Mouse (Mus musculus) layer of hippocampus, adult 9-10 months (tissue): ENCODE measurements at regions not wholly inside any gene's neighbourhood (a gene's known extent, or its start where the extent isn't known, plus 50 kb on each side); places are given as distances from the start of the nearest gene placed in this dataset.
"Not testable (repeated sequence)": the region's sequence is repeated elsewhere in the genome, so short reads cannot be mapped to it uniquely, and the experiment has no call there.

Experiments used
- DNase-seq: peaks from one replicate; pipeline ENCODE4 v3.0.0; 2022; ENCODE audit warnings: low spot score

- DNase-seq: no peak
Observed at GRCm38 (mm10) chr17:4024384-4024783, 328.3 kb upstream of the Nox3 start.

- no peak for DNase-seq
Observed at GRCm38 (mm10) chr17:4029202-4029601, 333.1 kb upstream of the Nox3 start.

GRCm38 (mm10) chr17:4034816-4035360, 338.8 kb upstream of the Nox3 start:
- no peak for DNase-seq

DNA sequence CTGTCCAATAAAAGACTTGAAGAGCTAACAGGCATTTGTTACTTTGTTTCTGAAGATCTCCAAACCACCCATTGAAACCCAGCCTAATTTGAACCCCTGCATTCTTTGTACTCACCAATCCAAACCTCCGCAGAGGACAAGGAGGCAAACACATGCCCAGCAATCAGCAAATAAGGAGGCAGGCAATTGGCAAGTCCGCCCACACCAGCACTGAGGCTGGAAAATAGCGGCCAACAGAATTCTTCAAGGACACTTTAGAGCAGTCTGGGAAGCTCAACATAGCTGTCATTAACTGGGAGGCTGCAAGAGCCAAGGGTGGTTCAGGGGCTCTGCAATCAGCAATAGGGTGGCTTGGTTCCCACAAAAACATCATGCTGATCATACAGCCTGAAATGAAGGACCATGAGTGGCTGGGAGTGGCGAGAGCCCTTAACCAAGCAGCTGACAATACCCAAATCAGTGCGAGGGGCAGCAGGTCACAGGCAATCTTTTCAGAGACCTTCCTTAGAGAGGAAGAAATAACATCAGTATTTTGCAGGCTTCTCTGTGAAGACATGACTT, 344.1 kb upstream of the Nox3 start:
- no peak for DNase-seq

GRCm38 (mm10) chr17:4060186-4060585, 364.1 kb upstream of the Nox3 start:
- not testable (repeated sequence) for DNase-seq

- DNase-seq: no peak
Observed at GRCm38 (mm10) chr17:4073381-4073780, 377.3 kb upstream of the Nox3 start.

DNA sequence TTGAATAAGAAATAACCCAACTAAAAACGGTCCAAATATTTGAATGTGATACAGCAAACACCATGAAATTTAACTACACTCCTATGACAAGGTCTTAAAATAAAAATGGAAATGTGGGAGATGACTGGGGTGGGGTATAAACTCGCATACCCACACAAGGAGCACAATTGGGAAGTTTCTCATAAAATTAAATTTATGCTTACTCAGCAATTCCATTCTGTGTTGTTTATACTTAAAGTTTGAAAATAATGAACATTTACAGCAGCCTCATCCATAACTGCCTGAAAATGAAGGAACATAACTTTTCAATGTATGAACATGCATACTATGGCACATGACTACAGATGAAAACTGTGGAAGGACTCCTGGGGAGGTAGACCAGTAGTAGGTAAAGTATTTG, 384.5 kb upstream of the Nox3 start:
- no peak for DNase-seq

DNA sequence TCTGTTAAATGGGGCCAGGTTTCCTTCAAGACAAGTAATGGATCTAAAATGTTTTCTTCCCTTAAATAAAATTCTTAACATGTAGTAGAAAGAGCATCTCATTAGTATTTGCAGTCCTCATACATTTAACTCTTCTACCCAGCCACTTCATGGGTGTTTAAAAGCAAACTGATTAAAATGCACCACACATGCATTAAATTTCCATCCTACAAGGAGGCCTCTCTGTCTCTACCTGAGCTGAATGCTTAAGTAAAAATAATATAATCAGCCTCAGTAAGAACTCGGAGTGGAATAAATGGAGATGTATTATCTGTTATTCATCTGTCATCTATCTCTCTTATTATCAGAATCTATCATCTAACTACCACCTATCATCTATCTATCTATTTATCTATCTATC, 398.6 kb upstream of the Nox3 start:
- DNase-seq: no peak

GRCm38 (mm10) chr17:4103321-4103720, 407.3 kb upstream of the Nox3 start:
- no peak for DNase-seq

DNA sequence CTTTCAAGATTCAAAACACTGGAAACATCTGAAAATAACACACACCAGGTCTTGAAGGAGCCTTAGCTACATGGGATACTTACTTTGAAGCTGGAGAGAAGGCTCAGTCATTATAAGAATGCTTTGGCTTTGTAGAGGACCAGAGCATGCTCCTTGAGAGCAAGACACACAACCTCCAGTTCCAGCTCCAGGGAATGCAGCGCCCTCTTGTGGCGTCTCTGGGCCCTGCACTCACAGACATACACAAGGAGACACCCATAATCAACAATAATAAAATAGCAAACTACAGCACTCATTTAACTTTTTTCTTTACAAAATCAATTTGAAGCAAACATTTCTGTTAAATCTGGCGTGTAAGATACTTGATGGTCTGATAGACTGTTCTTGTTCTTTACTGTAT, 413.2 kb upstream of the Nox3 start:
- no peak for DNase-seq

GRCm38 (mm10) chr17:4113021-4113420, 417.0 kb upstream of the Nox3 start:
- DNase-seq: no peak

GRCm38 (mm10) chr17:4116476-4116875, 420.4 kb upstream of the Nox3 start:
- no peak for DNase-seq

GRCm38 (mm10) chr17:4133678-4134077, 437.6 kb upstream of the Nox3 start:
- DNase-seq: no peak

DNA sequence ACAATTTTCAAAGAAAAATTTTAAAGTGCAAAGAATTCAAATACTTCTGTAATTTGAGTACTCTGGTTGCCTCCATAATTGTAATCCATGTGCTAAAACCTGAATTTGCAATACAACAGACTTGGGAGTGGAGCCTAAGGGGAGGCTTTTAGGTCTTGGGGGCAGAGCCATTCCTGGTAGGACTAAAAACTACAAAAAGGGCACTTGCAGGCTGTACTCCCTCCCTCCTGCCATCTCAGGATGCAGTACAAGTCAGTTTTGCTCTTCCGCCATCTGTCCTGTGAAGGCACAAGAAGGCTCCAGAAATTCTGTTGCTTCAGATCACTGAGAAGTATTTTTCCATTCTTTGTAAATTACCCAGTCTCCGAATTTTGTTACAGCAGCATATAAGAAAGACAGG, 467.4 kb upstream of the Nox3 start:
- no peak for DNase-seq

- no peak for DNase-seq
Observed at GRCm38 (mm10) chr17:4173951-4174361, 477.9 kb upstream of the Nox3 start.

- DNase-seq: no peak
Observed at GRCm38 (mm10) chr17:4175006-4175405, 478.9 kb upstream of the Nox3 start.

- no peak for DNase-seq
Observed at GRCm38 (mm10) chr17:4176524-4176923, 480.5 kb upstream of the Nox3 start.

DNA sequence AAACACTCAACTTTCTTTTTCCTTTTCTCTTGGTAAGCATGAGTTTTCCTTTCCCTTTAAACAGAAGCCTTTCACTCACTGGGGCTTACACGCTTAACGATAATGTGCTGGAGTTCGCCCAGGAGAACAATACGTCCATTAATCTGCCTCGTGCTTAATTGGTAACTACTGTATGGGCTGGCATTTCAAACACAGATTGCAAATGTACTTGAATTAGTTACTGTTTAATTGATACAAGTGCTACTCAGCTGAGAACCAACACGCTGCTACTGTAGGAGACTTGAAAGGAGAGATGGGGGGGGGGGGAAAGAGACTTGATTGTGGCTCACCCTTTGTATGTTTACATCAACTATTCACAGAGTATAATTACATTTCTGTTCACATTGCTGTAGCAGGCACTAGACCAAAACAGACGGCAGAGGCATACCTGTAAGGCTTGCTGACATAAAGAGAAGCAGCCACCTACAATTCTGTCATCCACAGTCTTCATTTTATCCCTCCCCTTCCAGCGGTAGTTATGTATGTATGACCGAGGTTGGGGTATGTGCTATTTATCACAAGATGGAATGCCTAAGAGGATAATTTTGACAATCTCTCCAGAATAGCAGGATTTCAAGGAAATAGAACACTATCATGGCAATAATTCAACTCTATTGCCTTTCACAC, 481.6 kb upstream of the Nox3 start:
- DNase-seq: no peak

GRCm38 (mm10) chr17:4179271-4179670, 483.2 kb upstream of the Nox3 start:
- DNase-seq: no peak

- peak; percentile 24 for DNase-seq
Observed at GRCm38 (mm10) chr17:4182106-4182505, 486.0 kb upstream of the Nox3 start.

- no peak for DNase-seq
Observed at GRCm38 (mm10) chr17:4186802-4187201, 490.7 kb upstream of the Nox3 start.

DNA sequence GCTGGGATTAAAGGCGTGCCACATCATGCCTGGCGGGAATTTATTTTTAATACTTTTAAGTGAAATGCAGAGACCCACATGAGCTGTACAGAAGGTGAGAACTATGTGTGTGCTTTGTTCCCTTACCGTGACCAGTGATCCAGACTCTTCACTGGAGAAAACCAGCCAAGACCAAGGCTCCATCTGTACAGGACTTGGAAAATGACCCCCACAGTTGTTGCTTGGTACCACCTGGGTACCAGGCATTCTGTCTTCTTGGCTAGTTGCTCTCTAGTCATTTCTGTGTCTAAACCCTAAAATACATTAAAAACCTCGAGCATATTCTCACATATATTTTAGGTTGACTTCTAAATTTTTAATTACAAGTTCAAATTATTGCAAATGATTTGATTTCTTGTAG, 491.5 kb upstream of the Nox3 start:
- DNase-seq: no peak

GRCm38 (mm10) chr17:4196793-4197448, 500.9 kb upstream of the Nox3 start:
- no peak for DNase-seq
